Mouse (Mus musculus): Measurements from ENCODE around the gene Oit1.

Oit1 gene

GRCm38 (mm10) chr14:8325746-8326145 is 52.8 kb downstream of the Oit1 start:
- Histone ChIP-seq H3K36me3 (ENCODE audit: control insufficient read depth, insufficient read depth, low read length, poor library complexity, severe bottlenecking) (no peaks in the 10 kb centered on the region), H3K27me3 (ENCODE audit: control insufficient read depth, insufficient read depth, low read length, poor library complexity, severe bottlenecking) (no peaks in the 10 kb centered on the region)
- no peak for DNase-seq (ENCODE audit: low read depth, low spot score)

GRCm38 (mm10) chr14:8320528-8320927 is 58.0 kb downstream of the Oit1 start:
- no peaks in the 10 kb centered on the region for H3K27me3 ChIP-seq (ENCODE audit: control insufficient read depth, insufficient read depth, low read length, poor library complexity, severe bottlenecking)
- no peak for DNase-seq (ENCODE audit: low read depth, low spot score)
- no peaks in the 10 kb centered on the region for H3K36me3 ChIP-seq (ENCODE audit: control insufficient read depth, insufficient read depth, low read length, poor library complexity, severe bottlenecking)

- DNase-seq (ENCODE audit: low read depth, low spot score): no peak
- H3K27me3 ChIP-seq (ENCODE audit: control insufficient read depth, insufficient read depth, low read length, poor library complexity, severe bottlenecking): no peaks in the 10 kb centered on the region
- H3K36me3 ChIP-seq (ENCODE audit: control insufficient read depth, insufficient read depth, low read length, poor library complexity, severe bottlenecking): no peaks in the 10 kb centered on the region
Observed at GRCm38 (mm10) chr14:8317194-8318097, 61.1 kb downstream of the Oit1 start, which contains the start of gene Fam107a. Gene Fam107a (minus strand): TSS chr14:8318023.

- Histone ChIP-seq H3K36me3 (ENCODE audit: control insufficient read depth, insufficient read depth, low read length, poor library complexity, severe bottlenecking) (no peaks in the 10 kb centered on the region), H3K27me3 (ENCODE audit: control insufficient read depth, insufficient read depth, low read length, poor library complexity, severe bottlenecking) (no peaks in the 10 kb centered on the region)
- no peak for DNase-seq (ENCODE audit: low read depth, low spot score)
Observed at GRCm38 (mm10) chr14:8316366-8317193, 62.0 kb downstream of the Oit1 start.

GRCm38 (mm10) chr14:8315169-8315568 is 63.4 kb downstream of the Oit1 start:
- Histone ChIP-seq H3K27me3 (ENCODE audit: control insufficient read depth, insufficient read depth, low read length, poor library complexity, severe bottlenecking) (no peaks in the 10 kb centered on the region), H3K36me3 (ENCODE audit: control insufficient read depth, insufficient read depth, low read length, poor library complexity, severe bottlenecking) (no peaks in the 10 kb centered on the region)
- DNase-seq (ENCODE audit: low read depth, low spot score): no peak

- Histone ChIP-seq H3K36me3 (ENCODE audit: control insufficient read depth, insufficient read depth, low read length, poor library complexity, severe bottlenecking) (no peaks in the 10 kb centered on the region), H3K27me3 (ENCODE audit: control insufficient read depth, insufficient read depth, low read length, poor library complexity, severe bottlenecking) (no peaks in the 10 kb centered on the region)
- DNase-seq (ENCODE audit: low read depth, low spot score): peak; percentile 46
Observed at GRCm38 (mm10) chr14:8314536-8314935, 64.0 kb downstream of the Oit1 start.

GRCm38 (mm10) chr14:8313877-8314276 is 64.7 kb downstream of the Oit1 start:
- H3K27me3 ChIP-seq (ENCODE audit: control insufficient read depth, insufficient read depth, low read length, poor library complexity, severe bottlenecking): no peaks in the 10 kb centered on the region
- DNase-seq (ENCODE audit: low read depth, low spot score): no peak

GRCm38 (mm10) chr14:8309621-8310141 is 68.9 kb downstream of the Oit1 start:
- no peaks in the 10 kb centered on the region for H3K36me3 ChIP-seq (ENCODE audit: control insufficient read depth, insufficient read depth, low read length, poor library complexity, severe bottlenecking)
- no peak for DNase-seq (ENCODE audit: low read depth, low spot score)
- H3K27me3 ChIP-seq (ENCODE audit: control insufficient read depth, insufficient read depth, low read length, poor library complexity, severe bottlenecking): no peaks in the 10 kb centered on the region

More at GRCm38 (mm10) chr14:8313877-8314276, 64.7 kb downstream of the Oit1 start:
- H3K36me3 ChIP-seq (ENCODE audit: control insufficient read depth, insufficient read depth, low read length, poor library complexity, severe bottlenecking): no peaks in the 10 kb centered on the region

- DNase-seq (ENCODE audit: low read depth, low spot score): no peak
- no peaks in the 10 kb centered on the region for H3K27me3 ChIP-seq (ENCODE audit: control insufficient read depth, insufficient read depth, low read length, poor library complexity, severe bottlenecking)
- no peaks in the 10 kb centered on the region for H3K36me3 ChIP-seq (ENCODE audit: control insufficient read depth, insufficient read depth, low read length, poor library complexity, severe bottlenecking)
Observed at GRCm38 (mm10) chr14:8308650-8309049, 69.9 kb downstream of the Oit1 start.

GRCm38 (mm10) chr14:8306884-8307283 is 71.7 kb downstream of the Oit1 start:
- H3K27me3 ChIP-seq (ENCODE audit: control insufficient read depth, insufficient read depth, low read length, poor library complexity, severe bottlenecking): no peaks in the 10 kb centered on the region
- H3K36me3 ChIP-seq (ENCODE audit: control insufficient read depth, insufficient read depth, low read length, poor library complexity, severe bottlenecking): no peaks in the 10 kb centered on the region
- DNase-seq (ENCODE audit: low read depth, low spot score): no peak

GRCm38 (mm10) chr14:8305014-8305413 is 73.5 kb downstream of the Oit1 start:
- Histone ChIP-seq H3K36me3 (ENCODE audit: control insufficient read depth, insufficient read depth, low read length, poor library complexity, severe bottlenecking) (no peaks in the 10 kb centered on the region), H3K27me3 (ENCODE audit: control insufficient read depth, insufficient read depth, low read length, poor library complexity, severe bottlenecking) (no peaks in the 10 kb centered on the region)
- no peak for DNase-seq (ENCODE audit: low read depth, low spot score)

GRCm38 (mm10) chr14:8304082-8304481 is 74.5 kb downstream of the Oit1 start:
- H3K27me3 ChIP-seq (ENCODE audit: control insufficient read depth, insufficient read depth, low read length, poor library complexity, severe bottlenecking): no peaks in the 10 kb centered on the region
- no peak for DNase-seq (ENCODE audit: low read depth, low spot score)
- no peaks in the 10 kb centered on the region for H3K36me3 ChIP-seq (ENCODE audit: control insufficient read depth, insufficient read depth, low read length, poor library complexity, severe bottlenecking)

- Histone ChIP-seq H3K27me3 (ENCODE audit: control insufficient read depth, insufficient read depth, low read length, poor library complexity, severe bottlenecking) (no peaks in the 10 kb centered on the region), H3K36me3 (ENCODE audit: control insufficient read depth, insufficient read depth, low read length, poor library complexity, severe bottlenecking) (no peaks in the 10 kb centered on the region)
- DNase-seq (ENCODE audit: low read depth, low spot score): no peak
Observed at GRCm38 (mm10) chr14:8302687-8303086, 75.9 kb downstream of the Oit1 start.

- DNase-seq (ENCODE audit: low read depth, low spot score): peak; percentile 45
- H3K36me3 ChIP-seq (ENCODE audit: control insufficient read depth, insufficient read depth, low read length, poor library complexity, severe bottlenecking): no peaks in the 10 kb centered on the region
- no peaks in the 10 kb centered on the region for H3K27me3 ChIP-seq (ENCODE audit: control insufficient read depth, insufficient read depth, low read length, poor library complexity, severe bottlenecking)
Observed at GRCm38 (mm10) chr14:8300281-8300680, 78.3 kb downstream of the Oit1 start.

All from splenic B cell, adult 2 months (primary cell).